In genomic region chr6:128436356-128437005, GRCm38 (mm10) we compare ENCODE assay signal across 10 mouse cellular contexts. TPM values are rescaled to one million over a fixed set of nuclear protein-coding genes. Genes with fewer than 3 reads are reported as not detected.
DNase-seq lines count a peak whose midpoint lies in the region; ATAC-seq and TF ChIP-seq lines count a peak whose summit lies in the region.
"Had no signal": no experiment of that assay in that cellular context is flagged by ENCODE, and none has a peak within 500 bp of the region (broad histone marks: within the 10 kb centered on the region; RNA-seq: fewer than 3 reads in every experiment).

No protein-coding gene starts in this region.

- no peaks in the 10 kb centered on the region for H3K9me3 ChIP-seq in lung, embryonic 14.5 days (ENCODE audit: low read depth, low read length)
- no peaks in the 10 kb centered on the region for H3K9me3 ChIP-seq in forebrain, embryonic 12.5 days
- no peaks in the 10 kb centered on the region for H3K9me3 ChIP-seq in limb, embryonic 11.5 days (ENCODE audit: control insufficient read depth, low read length)
- H3K9me3 ChIP-seq in neural tube, embryonic 14.5 days (ENCODE audit: control insufficient read depth, low read length): no peaks in the 10 kb centered on the region

- H3K9ac ChIP-seq in lung, embryonic 14.5 days: peak overlapping the region; percentile 94
- peak overlapping the region; percentile 98 for H3K9ac ChIP-seq in forebrain, embryonic 12.5 days
- peak overlapping the region; percentile 98 for H3K9ac ChIP-seq in limb, embryonic 11.5 days (ENCODE audit: low read length)
- no peak overlapping the region for H3K9ac ChIP-seq in neural tube, embryonic 14.5 days (replicated peaks; ENCODE audit: low read depth, low read length)

- H3K36me3 ChIP-seq in lung, embryonic 14.5 days (ENCODE audit: insufficient read depth): peaks cover 52% of the 10 kb centered on the region
- H3K36me3 ChIP-seq in forebrain, embryonic 12.5 days (replicated peaks): peaks cover 51% of the 10 kb centered on the region
- peaks cover 40% of the 10 kb centered on the region for H3K36me3 ChIP-seq in limb, embryonic 11.5 days (ENCODE audit: control insufficient read depth, insufficient read depth, low read length)
- peaks cover 36% of the 10 kb centered on the region for H3K36me3 ChIP-seq in neural tube, embryonic 14.5 days (ENCODE audit: control insufficient read depth, insufficient read depth, low read length)

- no peak for TF ChIP-seq CTCF in lung, embryonic 14.5 days (IDR thresholded peaks at IDR 0.05; ENCODE audit: low read depth)
- TF ChIP-seq CTCF in lung, adult 2 months (IDR thresholded peaks at IDR 0.05; ENCODE audit: insufficient read depth, low read length): no peak

- no peak for DNase-seq in lung, embryonic 14.5 days
- DNase-seq in lung, adult 2 months: no peak
- DNase-seq in limb, embryonic 11.5 days (ENCODE audit: low spot score): no peak
- DNase-seq in ovary, postnatal 36 days (ENCODE audit: low spot score): no peak
- no peak for DNase-seq in urinary bladder, postnatal 10 days (ENCODE audit: low spot score)
- DNase-seq: cerebellum, postnatal 25 days; kidney, adult 9 months had no signal

- no peaks in the 10 kb centered on the region; the same call in 1 of the 2 replicates for H3K4me1 ChIP-seq in lung, embryonic 14.5 days (ENCODE audit: insufficient read depth)
- peaks cover 13% of the 10 kb centered on the region for H3K4me1 ChIP-seq in lung, adult 2 months (ENCODE audit: control insufficient read depth, insufficient read depth, low read length)
- peaks cover 17% of the 10 kb centered on the region for H3K4me1 ChIP-seq in forebrain, embryonic 12.5 days
- peaks cover 5% of the 10 kb centered on the region for H3K4me1 ChIP-seq in limb, embryonic 11.5 days (ENCODE audit: control insufficient read depth, insufficient read depth, low read length)
- H3K4me1 ChIP-seq in neural tube, embryonic 14.5 days (ENCODE audit: control insufficient read depth, insufficient read depth, low read length): peaks cover 6% of the 10 kb centered on the region; the same call in 1 of the 2 replicates

- no peaks in the 10 kb centered on the region for H3K27me3 ChIP-seq in lung, embryonic 14.5 days (ENCODE audit: insufficient read depth, low read length)
- H3K27me3 ChIP-seq in forebrain, embryonic 12.5 days: no peaks in the 10 kb centered on the region
- H3K27me3 ChIP-seq in limb, embryonic 11.5 days (ENCODE audit: control insufficient read depth, insufficient read depth, low read length): no peaks in the 10 kb centered on the region
- no peaks in the 10 kb centered on the region for H3K27me3 ChIP-seq in neural tube, embryonic 14.5 days (ENCODE audit: control insufficient read depth, insufficient read depth, low read length)

- TF ChIP-seq POLR2A in lung, adult 2 months (IDR thresholded peaks at IDR 0.05; ENCODE audit: borderline replicate concordance, extremely low read depth, low read depth, low read length): no peak

- peak overlapping the region; percentile 66 for H3K4me2 ChIP-seq in lung, embryonic 14.5 days
- peak overlapping the region; percentile 74 for H3K4me2 ChIP-seq in forebrain, embryonic 12.5 days
- peak overlapping the region; percentile 51 for H3K4me2 ChIP-seq in limb, embryonic 11.5 days (ENCODE audit: low read depth, severe bottlenecking)
- peak overlapping the region; percentile 67 for H3K4me2 ChIP-seq in neural tube, embryonic 14.5 days (ENCODE audit: low read depth, low read length)

- no peak overlapping the region for H3K27ac ChIP-seq in lung, embryonic 14.5 days (ENCODE audit: low read depth)
- no peak overlapping the region; the same call in 1 of the 2 replicates for H3K27ac ChIP-seq in forebrain, embryonic 12.5 days
- H3K27ac ChIP-seq in limb, embryonic 11.5 days (replicated peaks; ENCODE audit: low read depth, low read length): no peak overlapping the region
- H3K27ac ChIP-seq in neural tube, embryonic 14.5 days (ENCODE audit: low read depth, low read length): no peak overlapping the region

- ATAC-seq in lung, embryonic 14.5 days (ENCODE audit: insufficient read depth): no peak
- no peak for ATAC-seq in forebrain, embryonic 12.5 days (ENCODE audit: low FRiP score)
- no peak for ATAC-seq in limb, embryonic 11.5 days (ENCODE audit: insufficient number of reproducible peaks, low FRiP score, low TSS enrichment, low read depth)
- no peak for ATAC-seq in neural tube, embryonic 14.5 days (ENCODE audit: low read depth)
- no peak for ATAC-seq in megakaryocyte progenitor cell, adult 5-6 weeks (replicated peaks; ENCODE audit: poor library complexity)

- 84% methylated on average over 8 of the region's 8 CpGs for whole genome bisulfite sequencing in lung, embryonic 14.5 days
- 80% methylated on average over 8 of the region's 8 CpGs for WGBS in lung, adult 2 months
- WGBS in forebrain, embryonic 12.5 days: 85% methylated on average over 8 of the region's 8 CpGs
- WGBS in limb, embryonic 11.5 days: 94% methylated on average over 8 of the region's 8 CpGs
- WGBS in neural tube, embryonic 14.5 days: 87% methylated on average over 8 of the region's 8 CpGs

- H3K4me3 ChIP-seq in lung, embryonic 14.5 days (ENCODE audit: low read depth, low read length): peak overlapping the region; percentile 98
- H3K4me3 ChIP-seq in lung, adult 2 months (replicated peaks; ENCODE audit: extremely low read depth, low read depth, low read length): no peak overlapping the region
- peak overlapping the region; percentile 97 for H3K4me3 ChIP-seq in forebrain, embryonic 12.5 days (replicated peaks)
- H3K4me3 ChIP-seq in limb, embryonic 11.5 days (ENCODE audit: low read depth, low read length): peak overlapping the region; percentile 98
- peak overlapping the region; percentile 99 for H3K4me3 ChIP-seq in neural tube, embryonic 14.5 days (ENCODE audit: low read depth, low read length)

RNA-seq across cellular contexts. Expression of gene Fkbp4, which starts 2.0 kb away (rescaled TPM):
- 434 and 450 TPM in 2 replicates for polyA plus RNA-seq in lung, embryonic 14.5 days (2014; fragmentation: Nextera tagmentation; extraction: Ambion mirVana)
- 85.8 and 106 TPM in 2 replicates for polyA plus RNA-seq in lung, adult 2 months (2012; rRNA removed)
- 525 and 564 TPM in 2 replicates for polyA plus RNA-seq in forebrain, embryonic 12.5 days (2016; fragmentation: Nextera tagmentation; extraction: Ambion mirVana)
- polyA plus RNA-seq in limb, embryonic 11.5 days (2014; fragmentation: Nextera tagmentation; extraction: Ambion mirVana): 671 and 692 TPM in 2 replicates
- 277 and 319 TPM in 2 replicates for polyA plus RNA-seq in neural tube, embryonic 14.5 days (2014; fragmentation: Nextera tagmentation; extraction: Ambion mirVana)
- total RNA-seq in megakaryocyte progenitor cell, adult 5-6 weeks (2015): 124 and 149 TPM in 2 replicates
- total RNA-seq in megakaryocyte progenitor cell, adult 5-6 weeks (2017): 373 and 394 TPM in 2 replicates

RNA-seq across cellular contexts. Expression of gene Itfg2, which starts 11.8 kb away (rescaled TPM):
- polyA plus RNA-seq in lung, embryonic 14.5 days (2014; fragmentation: Nextera tagmentation; extraction: Ambion mirVana): 32.6 and 41.4 TPM in 2 replicates
- 22.6 and 31.5 TPM in 2 replicates for polyA plus RNA-seq in lung, adult 2 months (2012; rRNA removed)
- polyA plus RNA-seq in forebrain, embryonic 12.5 days (2016; fragmentation: Nextera tagmentation; extraction: Ambion mirVana): 34.7 and 37.2 TPM in 2 replicates
- polyA plus RNA-seq in limb, embryonic 11.5 days (2014; fragmentation: Nextera tagmentation; extraction: Ambion mirVana): 35.0 and 35.3 TPM in 2 replicates
- 42.9 and 45.9 TPM in 2 replicates for polyA plus RNA-seq in neural tube, embryonic 14.5 days (2014; fragmentation: Nextera tagmentation; extraction: Ambion mirVana)
- total RNA-seq in megakaryocyte progenitor cell, adult 5-6 weeks (2015): 24.1 and 33.1 TPM in 2 replicates
- 12.9 and 15.6 TPM in 2 replicates for total RNA-seq in megakaryocyte progenitor cell, adult 5-6 weeks (2017)

RNA-seq across cellular contexts. Expression of gene Nrip2, which starts 37.4 kb away (rescaled TPM):
- 3.4 and 4.3 TPM in 2 replicates for polyA plus RNA-seq in lung, embryonic 14.5 days (2014; fragmentation: Nextera tagmentation; extraction: Ambion mirVana)
- polyA plus RNA-seq in lung, adult 2 months (2012; rRNA removed): 0.31 and 0.45 TPM in 2 replicates
- 3.6 and 3.9 TPM in 2 replicates for polyA plus RNA-seq in forebrain, embryonic 12.5 days (2016; fragmentation: Nextera tagmentation; extraction: Ambion mirVana)
- polyA plus RNA-seq in limb, embryonic 11.5 days (2014; fragmentation: Nextera tagmentation; extraction: Ambion mirVana): 2.1 TPM in 2 replicates
- 10.8 and 13.5 TPM in 2 replicates for polyA plus RNA-seq in neural tube, embryonic 14.5 days (2014; fragmentation: Nextera tagmentation; extraction: Ambion mirVana)
- not detected in 2 replicates for total RNA-seq in megakaryocyte progenitor cell, adult 5-6 weeks (2015)
- total RNA-seq in megakaryocyte progenitor cell, adult 5-6 weeks (2017): not detected in 2 replicates
